Mouse (Mus musculus): ENCODE data around the gene Rac1. TPM values are rescaled to one million over a fixed set of nuclear protein-coding genes. Genes with fewer than 3 reads are reported as not detected.
"Not testable (repeated sequence)": the region's sequence is repeated elsewhere in the genome, so short reads cannot be mapped to it uniquely, and the experiment has no call there.

Rac1 gene
- polyA plus RNA-seq (2015; fragmentation: Nextera tagmentation; extraction: Ambion mirVana): 404 and 446 TPM in 2 replicates

- Histone ChIP-seq H3K4me1 (replicated peaks) (peaks cover 29% of the 10 kb centered on the region), H3K27me3 (no peaks in the 10 kb centered on the region), H3K9me3 (no peaks in the 10 kb centered on the region), H3K4me2 (peak within 1 kb of the TSS; percentile 89), H3K4me3 (peak within 1 kb of the TSS; percentile 83), H3K27ac (replicated peaks) (peak within 1 kb of the TSS; percentile 93), H3K9ac (peak within 1 kb of the TSS; percentile 95), H3K36me3 (no peaks in the 10 kb centered on the region)
- WGBS: under 1% methylated on average over 94 of the region's 105 CpGs
- peak; percentile 97 for ATAC-seq (ENCODE audit: low FRiP score, low read depth)
These were observed at the start of gene Rac1 for GRCm38 (mm10) chr5:143527486-143528307. TSS of gene Rac1 (minus strand) at chr5:143528036.

- H3K4me2 ChIP-seq: no peak overlapping the region
- WGBS: 86% methylated on average over 19 of the region's 19 CpGs
- no peaks in the 10 kb centered on the region for H3K36me3 ChIP-seq
- no peaks in the 10 kb centered on the region for H3K4me1 ChIP-seq (replicated peaks)
- no peak overlapping the region for H3K27ac ChIP-seq (replicated peaks)
- H3K9me3 ChIP-seq: no peaks in the 10 kb centered on the region
- H3K9ac ChIP-seq: no peak overlapping the region
- no peaks in the 10 kb centered on the region for H3K27me3 ChIP-seq
- no peak overlapping the region for H3K4me3 ChIP-seq
- no peak for ATAC-seq (ENCODE audit: low FRiP score, low read depth)
These were observed 46.7 kb upstream of the Rac1 start for GRCm38 (mm10) chr5:143574261-143575178.

- no peaks in the 10 kb centered on the region for H3K9me3 ChIP-seq
- no peak overlapping the region for H3K4me2 ChIP-seq
- no peaks in the 10 kb centered on the region for H3K36me3 ChIP-seq
- H3K9ac ChIP-seq: no peak overlapping the region
- no peaks in the 10 kb centered on the region for H3K27me3 ChIP-seq
- WGBS: 88% methylated on average over 4 of the region's 4 CpGs
- ATAC-seq (ENCODE audit: low FRiP score, low read depth): no peak
- no peak overlapping the region for H3K4me3 ChIP-seq
- no peak overlapping the region for H3K27ac ChIP-seq (replicated peaks)
- H3K4me1 ChIP-seq (replicated peaks): no peaks in the 10 kb centered on the region
These were observed 45.2 kb upstream of the Rac1 start for GRCm38 (mm10) chr5:143573067-143573466.

- Histone ChIP-seq H3K27me3 (no peaks in the 10 kb centered on the region), H3K4me1 (replicated peaks) (no peaks in the 10 kb centered on the region), H3K4me3 (no peak overlapping the region), H3K9me3 (no peaks in the 10 kb centered on the region), H3K4me2 (no peak overlapping the region), H3K36me3 (no peaks in the 10 kb centered on the region), H3K9ac (no peak overlapping the region), H3K27ac (replicated peaks) (no peak overlapping the region)
- ATAC-seq (ENCODE audit: low FRiP score, low read depth): no peak
- whole genome bisulfite sequencing: 81% methylated on average over 5 of the region's 5 CpGs
These were observed 44.4 kb upstream of the Rac1 start for GRCm38 (mm10) chr5:143572195-143572594.

DNA sequence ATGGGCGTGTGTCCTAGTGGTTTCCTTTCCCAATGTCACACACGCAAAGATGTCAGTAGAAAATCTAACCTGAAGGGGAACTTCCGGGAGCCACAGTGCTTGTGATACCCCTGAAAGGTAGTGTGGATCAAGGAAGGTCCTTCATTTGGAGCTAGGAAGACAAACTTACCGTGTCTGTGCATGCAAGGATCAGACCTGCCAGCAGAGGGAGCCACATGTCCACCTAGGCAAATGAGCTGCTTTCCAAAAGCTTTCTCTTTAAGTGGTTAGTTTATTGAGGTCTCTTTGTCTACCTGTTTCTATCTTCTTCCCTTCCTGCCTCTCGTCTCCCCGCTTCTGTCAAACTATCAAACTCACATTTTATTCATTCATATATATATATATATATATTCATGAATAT is 40.0 kb upstream of the Rac1 start:
- no peak overlapping the region for H3K4me3 ChIP-seq
- H3K9me3 ChIP-seq: no peaks in the 10 kb centered on the region
- 22% methylated on average over 6 of the region's 6 CpGs for WGBS
- no peak overlapping the region for H3K9ac ChIP-seq
- no peaks in the 10 kb centered on the region for H3K4me1 ChIP-seq (replicated peaks)
- peaks cover 5% of the 10 kb centered on the region; the same call in 1 of the 2 replicates for H3K36me3 ChIP-seq
- ATAC-seq (ENCODE audit: low FRiP score, low read depth): no peak
- no peak overlapping the region for H3K27ac ChIP-seq (replicated peaks)
- no peaks in the 10 kb centered on the region for H3K27me3 ChIP-seq
- H3K4me2 ChIP-seq: no peak overlapping the region

GRCm38 (mm10) chr5:143567258-143567670 is 39.4 kb upstream of the Rac1 start:
- Histone ChIP-seq H3K4me3 (no peak overlapping the region), H3K4me1 (replicated peaks) (no peaks in the 10 kb centered on the region), H3K27ac (replicated peaks) (no peak overlapping the region), H3K36me3 (peaks cover 5% of the 10 kb centered on the region; the same call in 1 of the 2 replicates), H3K4me2 (no peak overlapping the region), H3K9ac (no peak overlapping the region), H3K9me3 (no peaks in the 10 kb centered on the region), H3K27me3 (no peaks in the 10 kb centered on the region)
- ATAC-seq (ENCODE audit: low FRiP score, low read depth): no peak; the same call in 1 of the 2 replicates
- 89% methylated on average over 5 of the region's 5 CpGs for WGBS

DNA sequence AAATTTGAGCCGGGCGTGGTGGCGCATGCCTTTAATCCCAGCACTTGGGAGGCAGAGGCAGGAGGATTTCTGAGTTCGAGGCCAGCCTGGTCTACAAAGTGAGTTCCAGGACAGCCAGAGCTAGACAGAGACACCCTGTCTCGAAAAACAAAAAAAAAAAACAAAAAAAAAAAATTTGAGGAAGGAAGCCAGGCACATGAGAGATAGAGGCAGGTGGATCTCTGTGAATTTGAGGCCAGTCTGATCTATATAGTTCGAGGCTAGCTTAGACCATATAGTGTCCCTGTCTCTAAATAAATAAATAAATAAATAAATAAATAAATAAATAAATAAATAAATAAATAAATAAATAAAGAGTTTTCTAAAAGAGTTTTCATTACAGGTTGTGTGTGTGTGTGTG is 39.0 kb upstream of the Rac1 start:
- WGBS: 95% methylated on average over 6 of the region's 6 CpGs
- H3K4me1 ChIP-seq (replicated peaks); H3K9me3 ChIP-seq; H3K36me3 ChIP-seq; H3K4me3 ChIP-seq; H3K27ac ChIP-seq (replicated peaks); ATAC-seq (ENCODE audit: low FRiP score, low read depth); H3K9ac ChIP-seq; H3K27me3 ChIP-seq; H3K4me2 ChIP-seq: not testable (repeated sequence)

DNA sequence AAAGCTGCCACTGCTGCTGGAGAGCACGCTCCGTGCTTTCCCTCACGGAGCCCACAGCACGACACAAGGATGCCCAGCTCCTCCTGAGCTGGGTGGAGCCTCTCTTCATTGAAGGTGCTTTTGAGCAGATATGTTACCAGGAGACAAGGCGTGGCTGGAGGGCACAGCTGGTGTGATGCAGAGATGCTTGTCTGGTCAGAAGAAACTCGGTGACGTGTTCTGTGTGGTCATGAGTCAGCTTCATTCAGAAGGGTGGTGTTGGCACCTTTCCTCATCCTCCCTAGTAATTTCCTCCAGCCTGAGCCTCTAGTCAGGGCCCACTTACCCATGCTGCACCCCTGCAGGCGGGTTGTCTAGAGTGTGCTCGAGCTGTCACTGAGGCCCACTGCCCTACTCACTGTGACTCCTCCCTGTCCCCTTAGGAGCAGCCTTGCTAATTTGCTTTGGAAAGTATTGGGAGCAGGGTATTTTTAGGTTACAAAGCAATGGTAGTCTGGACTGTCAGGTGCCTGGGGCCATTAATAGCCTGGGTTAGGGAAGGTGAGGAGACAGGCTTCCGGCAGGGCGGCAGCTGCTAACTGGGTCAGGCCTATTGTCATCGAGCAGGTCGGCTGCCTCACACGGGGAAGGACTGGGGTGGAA is 33.8 kb upstream of the Rac1 start:
- no peaks in the 10 kb centered on the region for H3K9me3 ChIP-seq
- peaks cover 5% of the 10 kb centered on the region; the same call in 1 of the 2 replicates for H3K36me3 ChIP-seq
- no peak overlapping the region for H3K27ac ChIP-seq (replicated peaks)
- no peak overlapping the region for H3K4me2 ChIP-seq
- no peak for ATAC-seq (ENCODE audit: low FRiP score, low read depth)
- no peaks in the 10 kb centered on the region for H3K27me3 ChIP-seq
- WGBS: 69% methylated on average over 14 of the region's 14 CpGs
- H3K9ac ChIP-seq: no peak overlapping the region
- H3K4me1 ChIP-seq (replicated peaks): peaks cover 12% of the 10 kb centered on the region; the same call in 1 of the 2 replicates
- H3K4me3 ChIP-seq: no peak overlapping the region

- H3K27ac ChIP-seq (replicated peaks): no peak overlapping the region
- no peak for ATAC-seq (ENCODE audit: low FRiP score, low read depth)
- no peak overlapping the region for H3K4me2 ChIP-seq
- WGBS: 93% methylated on average over 4 of the region's 4 CpGs
- no peaks in the 10 kb centered on the region for H3K27me3 ChIP-seq
- H3K4me3 ChIP-seq: no peak overlapping the region
- no peaks in the 10 kb centered on the region for H3K9me3 ChIP-seq
- H3K9ac ChIP-seq: no peak overlapping the region
- H3K4me1 ChIP-seq (replicated peaks): peaks cover 12% of the 10 kb centered on the region; the same call in 1 of the 2 replicates
- peaks cover 5% of the 10 kb centered on the region; the same call in 1 of the 2 replicates for H3K36me3 ChIP-seq
These were observed 33.2 kb upstream of the Rac1 start for GRCm38 (mm10) chr5:143561009-143561408.

DNA sequence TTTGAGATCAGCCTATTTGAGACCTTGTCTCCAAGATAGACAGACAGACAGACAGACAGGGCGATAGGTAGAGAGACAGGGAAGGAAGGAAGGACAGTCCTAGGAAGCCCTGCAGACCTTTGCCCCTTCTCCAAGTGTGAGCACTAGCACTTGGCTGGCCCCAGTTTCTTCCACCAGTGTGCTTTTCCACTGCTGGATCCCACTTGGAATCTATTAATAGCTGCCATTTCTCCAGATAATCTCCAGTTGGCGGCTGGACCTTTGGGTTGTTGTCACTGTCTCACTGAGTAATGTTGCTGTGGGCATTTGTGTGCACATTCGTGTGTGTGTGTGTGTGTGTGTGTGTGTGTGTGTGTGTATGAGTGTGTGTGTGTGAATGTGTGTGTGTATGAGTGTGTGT is 30.9 kb upstream of the Rac1 start:
- Histone ChIP-seq H3K36me3 (peaks cover under 1% of the 10 kb centered on the region; the same call in 1 of the 2 replicates), H3K27ac (replicated peaks) (no peak overlapping the region), H3K9me3 (no peaks in the 10 kb centered on the region), H3K4me2 (no peak overlapping the region), H3K27me3 (no peaks in the 10 kb centered on the region), H3K4me1 (replicated peaks) (peaks cover 12% of the 10 kb centered on the region; the same call in 1 of the 2 replicates), H3K4me3 (no peak overlapping the region), H3K9ac (no peak overlapping the region)
- 90% methylated on average over 3 of the region's 3 CpGs for WGBS
- no peak for ATAC-seq (ENCODE audit: low FRiP score, low read depth)

DNA sequence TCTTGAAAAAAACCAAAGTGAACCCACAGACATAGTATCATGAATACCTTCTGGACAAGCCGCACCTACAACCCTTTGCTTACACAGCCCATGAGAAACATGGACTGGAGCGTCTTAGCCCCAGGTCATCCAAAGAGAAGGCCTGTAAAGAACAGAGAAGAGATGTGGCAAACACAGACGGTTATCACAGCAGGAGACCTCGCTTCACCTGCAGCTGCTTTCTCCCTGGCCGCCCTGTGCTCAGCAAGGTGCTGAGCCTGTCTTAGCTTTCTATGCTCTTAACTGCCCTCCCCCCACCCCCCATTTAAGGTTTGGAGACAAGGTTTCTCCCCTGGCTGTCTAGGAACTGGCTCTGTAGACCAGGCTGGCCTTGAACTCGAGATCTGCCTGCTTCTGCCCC is 27.4 kb upstream of the Rac1 start:
- WGBS: 79% methylated on average over 6 of the region's 6 CpGs
- Histone ChIP-seq H3K9ac (no peak overlapping the region), H3K36me3 (no peaks in the 10 kb centered on the region), H3K9me3 (no peaks in the 10 kb centered on the region), H3K4me3 (no peak overlapping the region), H3K4me2 (no peak overlapping the region), H3K4me1 (replicated peaks) (peaks cover 23% of the 10 kb centered on the region), H3K27me3 (no peaks in the 10 kb centered on the region), H3K27ac (replicated peaks) (no peak overlapping the region)
- ATAC-seq (ENCODE audit: low FRiP score, low read depth): no peak
